Mouse (Mus musculus): ENCODE measurements at regions not wholly inside any gene's neighbourhood (a gene's known extent, or its start where the extent isn't known, plus 50 kb on each side); places are given as distances from the start of the nearest gene placed in this dataset.

DNA sequence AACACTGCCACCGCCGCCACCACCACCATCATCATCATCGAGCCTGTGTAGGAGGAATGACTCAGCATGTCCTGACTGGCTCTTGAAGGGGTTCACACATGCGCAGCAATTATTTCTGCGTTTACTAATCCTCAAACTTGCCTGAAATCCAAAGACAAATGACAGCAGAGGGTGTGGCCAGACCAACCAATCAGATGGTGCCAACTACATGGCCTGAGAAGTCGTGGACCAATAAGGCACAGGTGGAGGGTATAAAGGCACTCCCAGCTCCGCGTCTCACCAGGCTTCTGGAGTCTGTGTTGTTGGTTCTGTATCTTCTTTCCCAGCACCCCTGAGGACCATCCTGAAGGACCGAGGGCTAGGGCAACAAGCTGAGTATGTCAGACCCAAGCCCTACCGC lies 123.1 kb upstream of the Eomes start:
- no peaks in the 10 kb centered on the region for H3K4me1 ChIP-seq (ENCODE audit: control insufficient read depth, insufficient read depth, low read length)
- no peaks in the 10 kb centered on the region for H3K36me3 ChIP-seq (ENCODE audit: control insufficient read depth, insufficient read depth, low read length)
- intact Hi-C loops (cut with DNase I) = no loop called here
- DNase-seq = no peak
- H3K27ac ChIP-seq = no peak overlapping the region
- 90% methylated on average over 10 of the region's 10 CpGs for WGBS
- H3K4me3 ChIP-seq = no peak overlapping the region
- TF ChIP-seq CTCF (IDR thresholded peaks at IDR 0.05) (no peak), EP300 (IDR thresholded peaks at IDR 0.05; ENCODE audit: insufficient read depth, low read depth, low read length) (no peak), POLR2A (IDR thresholded peaks at IDR 0.05; ENCODE audit: insufficient read depth, low read depth, low read length) (no peak)
- no peaks in the 10 kb centered on the region for H3K79me2 ChIP-seq (replicated peaks; ENCODE audit: control insufficient read depth, insufficient read depth, low read length)
- H3K9ac ChIP-seq (ENCODE audit: low read depth, low read length) = no peak overlapping the region
- no peaks in the 10 kb centered on the region for H3K27me3 ChIP-seq (ENCODE audit: control insufficient read depth, insufficient read depth, low read length)

DNA sequence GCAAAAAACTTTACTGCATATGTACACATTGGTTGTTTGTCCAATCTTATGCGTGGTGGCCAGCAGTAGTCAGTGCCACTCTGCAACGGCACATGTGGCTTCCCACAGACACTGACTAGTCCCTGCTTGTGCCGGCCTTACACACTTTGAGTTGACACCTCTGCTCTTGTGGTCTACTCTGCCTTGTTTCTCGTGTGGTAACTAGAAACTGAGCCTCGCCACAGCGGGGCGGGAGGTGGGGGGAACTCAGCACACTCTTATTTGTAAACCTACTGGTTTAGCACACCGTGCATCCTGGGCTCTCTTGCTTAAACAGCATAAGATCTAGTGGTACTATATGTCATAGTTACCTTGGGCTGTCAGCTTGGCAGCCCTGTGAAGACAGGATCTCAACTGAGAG lies 120.6 kb upstream of the Eomes start:
- no peaks in the 10 kb centered on the region for H3K27me3 ChIP-seq (ENCODE audit: control insufficient read depth, insufficient read depth, low read length)
- H3K27ac ChIP-seq = no peak overlapping the region
- intact Hi-C loops (cut with DNase I) = no loop called here
- no peaks in the 10 kb centered on the region for H3K79me2 ChIP-seq (replicated peaks; ENCODE audit: control insufficient read depth, insufficient read depth, low read length)
- no peak overlapping the region for H3K9ac ChIP-seq (ENCODE audit: low read depth, low read length)
- TF ChIP-seq EP300 (IDR thresholded peaks at IDR 0.05; ENCODE audit: insufficient read depth, low read depth, low read length) = no peak
- TF ChIP-seq CTCF (IDR thresholded peaks at IDR 0.05) = no peak
- TF ChIP-seq POLR2A (IDR thresholded peaks at IDR 0.05; ENCODE audit: insufficient read depth, low read depth, low read length) = no peak
- DNase-seq = no peak
- no peaks in the 10 kb centered on the region for H3K36me3 ChIP-seq (ENCODE audit: control insufficient read depth, insufficient read depth, low read length)
- WGBS = 91% methylated on average over 8 of the region's 8 CpGs
- H3K4me1 ChIP-seq (ENCODE audit: control insufficient read depth, insufficient read depth, low read length) = no peaks in the 10 kb centered on the region
- no peak overlapping the region for H3K4me3 ChIP-seq

DNA sequence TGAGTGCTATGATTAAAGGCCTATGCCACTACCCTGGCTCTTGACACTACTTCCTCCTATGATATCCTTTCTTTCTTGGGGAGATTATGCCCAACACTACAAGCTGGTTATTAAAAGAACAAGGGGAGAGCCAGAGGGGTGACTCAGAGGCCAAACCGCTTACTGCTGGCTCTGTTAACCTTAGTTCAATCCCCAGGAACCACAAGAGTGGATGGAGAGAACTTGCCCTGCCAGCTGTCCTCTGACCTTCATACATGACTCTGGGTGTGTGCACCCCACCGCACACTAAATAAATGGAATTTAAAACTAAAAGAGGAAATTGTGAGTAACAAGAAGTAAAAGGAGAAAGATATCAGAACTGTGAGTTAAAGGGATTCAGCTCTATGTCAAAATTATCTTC lies 114.1 kb upstream of the Eomes start:
- Histone ChIP-seq H3K9ac (ENCODE audit: low read depth, low read length) (no peak overlapping the region), H3K79me2 (replicated peaks; ENCODE audit: control insufficient read depth, insufficient read depth, low read length) (no peaks in the 10 kb centered on the region), H3K36me3 (ENCODE audit: control insufficient read depth, insufficient read depth, low read length) (no peaks in the 10 kb centered on the region), H3K4me1 (ENCODE audit: control insufficient read depth, insufficient read depth, low read length) (no peaks in the 10 kb centered on the region), H3K4me3 (no peak overlapping the region), H3K27me3 (ENCODE audit: control insufficient read depth, insufficient read depth, low read length) (no peaks in the 10 kb centered on the region), H3K27ac (no peak overlapping the region)
- 82% methylated on average over 2 of the region's 2 CpGs for WGBS
- TF ChIP-seq POLR2A (IDR thresholded peaks at IDR 0.05; ENCODE audit: insufficient read depth, low read depth, low read length) (no peak), CTCF (IDR thresholded peaks at IDR 0.05) (no peak), EP300 (IDR thresholded peaks at IDR 0.05; ENCODE audit: insufficient read depth, low read depth, low read length) (no peak)
- no peak for DNase-seq
- intact Hi-C loops (cut with DNase I) = no loop called here

DNA sequence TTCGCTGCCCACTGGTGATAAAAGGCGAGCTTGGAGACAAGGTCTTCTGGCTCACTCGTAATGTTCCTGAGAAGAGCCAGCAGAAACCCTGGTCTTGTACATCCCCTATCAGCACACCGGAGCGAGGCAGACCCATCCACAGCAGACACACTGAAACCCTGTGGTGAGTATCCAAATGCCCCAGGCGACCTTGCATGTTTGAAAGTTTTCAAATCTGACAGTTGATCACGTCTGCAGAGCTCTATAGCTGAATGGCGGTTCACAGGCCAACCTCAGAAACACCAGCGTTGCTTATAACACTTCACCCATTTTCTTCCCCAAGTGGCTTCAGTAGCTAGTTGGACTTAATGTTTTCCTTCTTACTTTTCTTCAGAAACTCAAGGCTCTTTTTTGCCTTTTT lies 112.6 kb upstream of the Eomes start:
- no peak overlapping the region for H3K9ac ChIP-seq (ENCODE audit: low read depth, low read length)
- WGBS = 75% methylated on average over 9 of the region's 9 CpGs
- no peaks in the 10 kb centered on the region for H3K79me2 ChIP-seq (replicated peaks; ENCODE audit: control insufficient read depth, insufficient read depth, low read length)
- TF ChIP-seq EP300 (IDR thresholded peaks at IDR 0.05; ENCODE audit: insufficient read depth, low read depth, low read length) (no peak), POLR2A (IDR thresholded peaks at IDR 0.05; ENCODE audit: insufficient read depth, low read depth, low read length) (no peak), CTCF (IDR thresholded peaks at IDR 0.05) (no peak)
- intact Hi-C loops (cut with DNase I) = no loop called here
- no peaks in the 10 kb centered on the region for H3K36me3 ChIP-seq (ENCODE audit: control insufficient read depth, insufficient read depth, low read length)
- H3K4me3 ChIP-seq = no peak overlapping the region
- no peaks in the 10 kb centered on the region for H3K27me3 ChIP-seq (ENCODE audit: control insufficient read depth, insufficient read depth, low read length)
- H3K27ac ChIP-seq = no peak overlapping the region
- no peaks in the 10 kb centered on the region for H3K4me1 ChIP-seq (ENCODE audit: control insufficient read depth, insufficient read depth, low read length)
- no peak for DNase-seq

- Histone ChIP-seq H3K4me1 (ENCODE audit: control insufficient read depth, insufficient read depth, low read length) (no peaks in the 10 kb centered on the region), H3K27me3 (ENCODE audit: control insufficient read depth, insufficient read depth, low read length) (no peaks in the 10 kb centered on the region), H3K4me3 (no peak overlapping the region), H3K36me3 (ENCODE audit: control insufficient read depth, insufficient read depth, low read length) (no peaks in the 10 kb centered on the region), H3K27ac (no peak overlapping the region), H3K79me2 (replicated peaks; ENCODE audit: control insufficient read depth, insufficient read depth, low read length) (no peaks in the 10 kb centered on the region), H3K9ac (ENCODE audit: low read depth, low read length) (no peak overlapping the region)
- WGBS = 51% methylated on average over 4 of the region's 4 CpGs
- no peak for DNase-seq
- intact Hi-C loops (cut with DNase I) = no loop called here
- TF ChIP-seq CTCF (IDR thresholded peaks at IDR 0.05) (no peak), EP300 (IDR thresholded peaks at IDR 0.05; ENCODE audit: insufficient read depth, low read depth, low read length) (no peak), POLR2A (IDR thresholded peaks at IDR 0.05; ENCODE audit: insufficient read depth, low read depth, low read length) (no peak)
Observed at GRCm38 (mm10) chr9:118367314-118367713, 110.7 kb upstream of the Eomes start.

DNA sequence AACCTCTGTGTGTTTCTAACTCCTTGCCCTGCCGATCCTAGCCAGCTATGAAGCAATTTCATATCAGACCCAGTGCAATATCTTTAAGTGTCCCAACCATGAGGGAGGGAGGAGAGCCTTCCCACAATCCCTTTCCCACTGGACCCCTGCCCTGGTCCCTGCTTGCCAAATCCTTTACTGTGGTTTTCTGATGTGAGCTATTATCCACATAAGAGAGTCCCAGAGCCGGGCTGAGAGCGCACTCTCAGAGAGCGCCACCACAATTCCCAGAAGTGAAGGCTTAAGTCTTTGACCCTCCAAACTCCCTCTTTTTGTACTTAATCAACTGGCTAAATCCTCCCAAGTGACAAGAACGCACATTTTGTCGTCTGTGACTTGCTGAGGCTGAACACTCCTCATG lies 107.4 kb upstream of the Eomes start:
- H3K27me3 ChIP-seq (ENCODE audit: control insufficient read depth, insufficient read depth, low read length) = no peaks in the 10 kb centered on the region
- 70% methylated on average over 6 of the region's 6 CpGs for WGBS
- H3K4me3 ChIP-seq = no peak overlapping the region
- H3K79me2 ChIP-seq (replicated peaks; ENCODE audit: control insufficient read depth, insufficient read depth, low read length) = no peaks in the 10 kb centered on the region
- H3K36me3 ChIP-seq (ENCODE audit: control insufficient read depth, insufficient read depth, low read length) = no peaks in the 10 kb centered on the region
- H3K4me1 ChIP-seq (ENCODE audit: control insufficient read depth, insufficient read depth, low read length) = no peaks in the 10 kb centered on the region
- TF ChIP-seq POLR2A (IDR thresholded peaks at IDR 0.05; ENCODE audit: insufficient read depth, low read depth, low read length) = no peak
- TF ChIP-seq CTCF (IDR thresholded peaks at IDR 0.05) = no peak
- no peak for TF ChIP-seq EP300 (IDR thresholded peaks at IDR 0.05; ENCODE audit: insufficient read depth, low read depth, low read length)
- DNase-seq = peak; percentile 16 to 32
- H3K27ac ChIP-seq = no peak overlapping the region
- no peak overlapping the region for H3K9ac ChIP-seq (ENCODE audit: low read depth, low read length)
- intact Hi-C loops (cut with DNase I) = no loop called here

Measured in heart, adult 2 months (tissue).